Mouse (Mus musculus) testis, postnatal 10 days (tissue): ENCODE measurements at regions not wholly inside any gene's neighbourhood (a gene's known extent, or its start where the extent isn't known, plus 50 kb on each side); places are given as distances from the start of the nearest gene placed in this dataset.

Experiments used
- DNase-seq: peaks from one replicate; pipeline ENCODE4 v3.0.0; 2021; ENCODE audit warnings: low spot score

DNA sequence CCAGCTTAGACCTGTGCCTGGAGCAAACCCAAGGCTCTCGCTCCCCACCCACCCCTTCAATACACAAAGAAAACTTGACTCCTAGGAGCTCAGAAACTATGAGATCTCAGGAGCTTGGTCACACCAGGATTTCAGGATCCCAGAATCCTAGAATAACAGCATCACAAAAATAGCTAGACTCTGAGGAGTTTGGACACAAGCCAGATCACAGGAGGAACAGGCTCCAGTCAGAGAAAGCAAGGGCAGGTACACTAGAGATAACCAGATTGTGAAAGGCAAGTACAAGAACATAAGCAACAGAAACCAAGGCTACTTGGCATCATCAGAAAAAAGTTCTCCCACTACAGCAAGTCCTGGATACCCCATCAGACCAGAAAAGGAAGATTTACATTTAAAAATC lies 221.5 kb downstream of the Epha7 start:
- DNase-seq, result no peak

DNA sequence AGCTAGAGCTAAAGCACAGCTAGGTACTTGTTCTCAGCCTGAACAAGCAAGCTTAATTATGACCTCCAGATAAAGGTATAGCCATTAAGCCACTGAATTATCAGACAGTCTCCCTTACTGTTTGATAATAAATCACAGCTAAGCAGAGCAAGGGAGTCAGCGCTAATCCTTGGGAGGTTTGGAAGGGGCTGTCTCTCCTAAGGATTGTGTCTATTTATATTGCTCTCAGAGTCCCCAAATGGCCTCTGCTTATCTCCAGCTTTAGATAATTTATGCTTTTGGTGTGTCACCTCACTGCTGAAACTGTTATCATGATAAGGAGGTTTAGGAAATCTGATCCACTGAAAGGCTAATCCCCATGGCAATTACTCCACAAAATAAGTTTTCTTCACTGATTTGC lies 227.1 kb downstream of the Epha7 start:
- no peak for DNase-seq

DNA sequence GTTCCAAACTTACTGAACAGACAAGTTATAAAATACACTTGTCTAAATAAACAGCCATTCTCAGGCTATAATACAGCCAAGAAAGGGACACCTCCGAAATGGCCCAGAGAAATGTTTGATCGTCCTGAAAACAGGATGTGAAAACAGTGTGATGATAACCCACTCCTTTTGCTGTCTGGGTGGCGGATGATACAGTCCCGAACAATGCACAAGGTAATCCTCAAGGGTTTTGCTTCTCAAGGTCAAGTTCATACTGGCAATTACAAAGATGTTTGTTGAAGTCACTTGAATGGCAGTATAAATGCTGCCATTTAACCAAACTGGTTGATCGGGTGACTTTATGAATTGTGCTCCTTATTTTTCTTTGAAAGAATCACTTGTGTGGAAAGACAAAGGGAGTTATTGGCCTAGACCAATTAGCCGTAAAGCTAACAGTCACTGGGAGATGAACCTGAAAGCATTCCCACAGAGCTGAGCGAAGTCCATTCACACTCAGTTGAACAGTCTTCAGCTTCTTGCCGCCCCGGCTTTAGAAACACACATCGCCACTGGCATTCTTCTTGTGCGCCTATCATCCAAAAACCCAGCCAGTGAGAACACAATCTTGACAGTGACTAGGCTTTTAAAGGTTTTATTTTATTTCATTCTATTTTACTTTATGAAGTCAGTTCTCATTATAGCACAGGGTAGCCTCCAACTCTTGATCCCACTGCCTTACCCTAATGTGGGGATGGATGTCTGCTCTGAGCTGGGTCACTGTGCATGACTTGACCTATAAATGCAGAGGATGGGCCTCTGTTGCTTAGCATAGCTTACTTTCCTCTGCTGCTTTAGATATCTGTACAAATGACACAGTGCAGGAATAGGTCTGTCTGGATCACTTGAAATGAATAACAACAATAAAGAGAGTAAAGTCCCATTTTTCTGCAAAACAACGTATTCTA lies 256.0 kb downstream of the Epha7 start:
- no peak for DNase-seq

DNA sequence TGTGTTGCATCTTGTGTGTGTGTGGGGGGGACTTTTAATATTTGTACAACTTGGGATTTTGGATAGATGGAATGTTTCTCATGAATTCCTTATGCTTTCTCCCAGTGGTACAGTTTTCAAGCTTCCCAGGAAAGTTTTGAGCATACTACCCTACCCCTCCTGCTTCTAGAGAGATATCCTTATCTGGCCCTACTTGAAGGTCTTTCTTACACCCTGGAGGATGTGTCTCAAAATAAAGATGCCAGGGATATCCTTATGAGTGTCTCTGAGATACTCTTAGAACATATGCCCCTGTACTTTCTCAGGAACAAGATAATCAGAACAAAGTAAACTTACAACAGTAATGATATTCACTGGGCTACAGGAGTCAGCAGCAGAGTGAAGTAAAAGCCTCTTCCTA lies 261.3 kb downstream of the Epha7 start:
- DNase-seq, result no peak

GRCm38 (mm10) chr4:29074851-29075250 lies 261.9 kb downstream of the Epha7 start:
- DNase-seq, result no peak

GRCm38 (mm10) chr4:29076683-29077082 lies 263.8 kb downstream of the Epha7 start:
- DNase-seq, result no peak

- no peak for DNase-seq
These were observed 265.5 kb downstream of the Epha7 start for GRCm38 (mm10) chr4:29078391-29078790.

DNA sequence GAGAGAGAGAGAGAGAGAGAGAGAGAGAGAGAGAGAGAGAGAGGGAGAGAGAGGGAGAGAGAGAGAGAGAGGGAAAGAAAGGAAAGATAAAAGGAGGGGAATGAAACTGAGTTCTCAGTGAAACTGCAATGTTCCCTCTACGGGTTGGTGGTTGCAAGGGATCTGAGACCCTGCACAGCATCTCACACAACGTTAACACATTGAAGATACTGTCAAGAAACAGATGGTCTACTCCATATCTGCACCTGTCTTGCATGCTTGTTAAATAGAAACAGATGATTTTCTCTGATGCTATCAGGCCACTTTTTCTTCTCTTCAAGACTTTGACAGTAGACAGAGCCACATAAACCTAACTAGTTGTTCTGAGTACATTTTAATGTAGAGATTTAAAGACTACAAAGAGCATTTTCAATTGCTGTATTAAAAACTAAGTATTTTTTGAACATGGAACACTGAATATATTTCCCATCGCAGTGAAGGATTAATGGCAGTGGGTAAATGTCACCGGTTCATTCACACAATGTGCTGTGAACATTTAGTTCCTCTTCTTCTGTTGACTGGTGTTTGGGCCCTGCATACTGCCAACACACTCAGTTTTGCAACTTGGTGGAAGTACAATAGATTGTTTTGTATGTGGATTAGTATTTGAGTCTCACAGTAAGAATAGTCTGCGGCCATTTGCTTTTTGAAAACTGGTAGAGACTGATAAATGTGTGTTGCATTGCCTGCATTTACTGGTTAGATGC lies 270.8 kb downstream of the Epha7 start:
- DNase-seq, result no peak

- no peak for DNase-seq
These were observed 278.0 kb downstream of the Epha7 start for GRCm38 (mm10) chr4:29090949-29091348.

DNA sequence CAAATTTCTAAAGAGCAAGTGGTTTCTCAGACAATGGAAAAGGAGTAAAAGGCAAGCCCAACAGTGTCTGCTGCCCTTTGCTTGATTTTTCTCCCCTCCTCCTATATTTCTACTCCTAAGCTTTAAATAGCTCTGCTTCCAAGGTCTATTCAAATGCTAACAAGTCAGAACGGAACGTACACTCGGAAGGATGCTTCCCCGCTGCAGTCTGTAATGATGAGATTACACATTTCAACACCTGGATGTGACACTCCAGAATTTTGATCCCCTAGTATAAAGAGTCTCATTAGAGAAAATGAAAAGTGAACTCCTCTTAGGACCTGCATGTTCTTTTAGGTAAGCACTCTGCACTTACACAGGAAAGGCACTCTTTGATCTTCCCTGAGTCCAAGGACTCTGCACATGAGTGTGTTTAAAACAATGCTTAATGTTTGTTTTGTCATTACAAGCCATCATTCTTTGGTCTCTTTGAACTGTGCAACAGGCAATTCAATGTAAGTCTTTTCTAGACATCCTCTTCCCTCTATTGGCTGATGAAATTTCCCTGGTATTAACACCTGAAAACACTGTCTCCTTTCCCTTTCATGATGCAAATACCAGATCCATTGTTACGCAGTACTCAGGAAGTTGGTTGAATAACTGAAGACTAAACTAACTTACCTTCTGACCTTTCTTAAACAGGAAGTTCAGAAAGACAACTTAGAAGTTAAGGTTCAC lies 278.7 kb downstream of the Epha7 start:
- DNase-seq, result no peak

GRCm38 (mm10) chr4:29102373-29102772 lies 289.4 kb downstream of the Epha7 start:
- no peak for DNase-seq

- DNase-seq, result no peak
These were observed 290.5 kb downstream of the Epha7 start for GRCm38 (mm10) chr4:29103414-29103813.

DNA sequence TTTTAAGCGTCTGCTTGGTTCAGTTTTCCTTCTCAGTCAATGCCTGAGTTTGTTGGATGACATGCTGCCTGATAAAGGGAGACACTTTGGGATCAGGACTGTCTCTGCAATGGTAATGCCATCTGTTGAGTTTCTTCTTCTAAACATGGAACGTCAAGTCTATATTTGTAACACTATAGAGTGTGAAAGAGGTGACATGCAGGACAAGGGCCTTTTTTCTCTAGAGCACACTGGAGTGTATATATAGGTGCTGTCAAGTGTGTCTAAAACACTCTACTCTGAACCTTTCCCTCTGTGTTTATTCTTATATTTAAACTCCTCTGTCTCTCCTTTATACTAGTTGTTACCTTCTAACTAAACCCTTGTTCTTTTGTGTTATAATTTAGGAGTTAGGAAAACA lies 299.6 kb downstream of the Epha7 start:
- DNase-seq, result no peak

DNA sequence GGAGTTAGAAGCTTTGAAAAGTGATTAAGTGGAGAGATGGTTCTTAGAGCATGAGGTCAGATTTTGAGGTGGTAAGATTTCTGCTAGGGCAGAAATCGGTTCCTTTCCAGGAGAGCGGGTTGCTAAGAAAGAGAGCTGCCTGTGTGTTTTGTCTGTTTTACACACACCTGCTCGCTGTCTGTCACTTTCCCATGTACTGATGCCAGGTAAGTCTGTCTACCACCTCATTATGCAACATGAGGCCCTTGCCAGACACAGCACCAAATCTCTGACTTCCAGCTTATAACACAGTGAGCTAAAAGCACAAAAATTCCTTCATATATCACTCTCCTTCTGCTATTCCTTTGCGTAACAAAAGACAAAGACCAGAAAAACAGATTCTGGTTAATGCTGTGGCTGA lies 304.1 kb downstream of the Epha7 start:
- DNase-seq, result no peak

DNA sequence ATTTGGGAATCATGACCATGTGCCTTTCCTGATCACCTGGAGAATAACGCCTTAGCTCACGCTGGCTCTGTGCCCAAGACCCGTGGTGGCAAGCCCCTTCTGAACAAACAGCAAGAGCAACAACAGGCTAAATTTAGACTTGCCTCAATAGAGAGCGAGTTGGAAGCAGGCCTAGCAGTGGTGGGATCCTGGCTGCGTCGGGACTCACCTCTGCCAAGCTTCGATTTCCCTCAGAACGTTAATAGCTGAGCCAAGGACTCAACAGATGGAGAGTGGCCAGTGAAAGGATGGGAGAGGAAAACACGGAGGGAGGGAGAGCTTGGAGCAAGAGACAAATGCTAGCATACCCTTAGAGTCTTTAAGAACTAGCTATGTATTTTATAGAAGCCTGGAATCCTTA lies 305.0 kb downstream of the Epha7 start:
- peak; percentile 46 for DNase-seq

DNA sequence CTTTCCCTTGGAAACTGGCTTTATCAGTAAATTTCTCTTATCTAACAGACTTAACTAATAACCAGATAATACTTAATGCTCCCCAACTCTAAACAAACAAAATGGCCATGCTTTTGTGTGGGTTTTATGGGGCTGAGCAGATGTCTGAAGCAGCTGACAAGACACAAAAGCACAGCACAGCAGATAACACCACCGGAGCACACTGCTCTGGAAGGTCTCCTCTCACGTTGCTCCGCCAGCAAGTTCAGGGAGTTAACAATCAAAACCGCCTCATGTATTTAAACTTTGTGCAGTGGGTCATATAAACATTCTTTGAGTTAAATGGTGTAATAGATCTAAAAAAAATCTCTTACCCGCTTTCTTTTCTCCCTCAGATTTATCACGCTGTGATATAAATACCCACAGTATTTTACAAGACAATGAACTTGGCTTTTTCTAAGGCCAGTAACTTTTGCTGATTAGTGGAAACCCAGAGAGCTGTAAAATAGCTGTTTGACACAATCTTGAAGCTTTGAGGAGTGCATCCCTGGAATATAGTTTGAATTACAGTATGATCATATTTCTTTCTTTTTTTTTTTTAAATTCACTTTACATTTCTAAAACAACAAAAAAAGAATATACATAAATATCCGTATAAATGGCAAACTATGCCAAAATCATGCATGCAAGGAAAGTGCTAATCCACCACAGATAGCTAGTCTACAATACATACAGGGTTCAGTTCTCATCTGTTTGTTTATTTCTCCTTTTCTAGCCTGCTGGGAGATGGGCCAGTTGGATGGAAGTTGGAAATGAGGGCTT lies 305.9 kb downstream of the Epha7 start:
- no peak for DNase-seq

- no peak for DNase-seq
These were observed 306.7 kb downstream of the Epha7 start for GRCm38 (mm10) chr4:29119480-29120153.

- DNase-seq, result no peak
These were observed 310.9 kb downstream of the Epha7 start for GRCm38 (mm10) chr4:29123697-29124377.

DNA sequence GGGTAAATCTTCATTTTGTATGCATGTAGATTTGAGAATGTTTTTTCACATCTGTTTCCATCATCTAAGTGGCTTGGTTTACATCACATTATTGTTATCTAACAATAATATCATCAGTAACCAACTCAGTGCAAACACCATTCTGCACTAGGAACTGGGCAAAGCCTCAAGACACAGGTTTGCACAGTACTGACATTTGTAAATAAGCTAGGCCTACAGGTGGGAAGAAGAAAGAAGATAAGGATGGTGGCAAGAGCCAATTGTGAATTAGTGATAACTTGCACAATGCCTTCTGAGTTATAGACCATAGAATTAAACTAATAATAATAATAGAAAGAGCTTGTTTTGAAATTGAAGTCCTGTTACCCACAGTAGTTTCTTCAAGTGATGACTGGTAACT lies 317.6 kb downstream of the Epha7 start:
- DNase-seq, result no peak
